Mouse (Mus musculus) lung, postnatal 0 days (tissue): ENCODE measurements around the gene Apba3.

Experiments used
- CTCF ChIP-seq: IDR thresholded peaks from 2 replicates; pipeline ENCODE4 v1.5.1; 2016; ENCODE audit warnings: antibody characterized with exemption, mild to moderate bottlenecking
- EP300 ChIP-seq: IDR thresholded peaks from 2 replicates; pipeline ENCODE4 v1.6.1; 2016; ENCODE audit warnings: antibody characterized with exemption, mild to moderate bottlenecking, control low read depth

GRCm38 (mm10) chr10:81301321-81301720 lies 34.6 kb downstream of the Apba3 start:
- no peak for TF ChIP-seq CTCF
- no peak for TF ChIP-seq EP300
